Mouse (Mus musculus) neutrophil, adult 59 days (primary cell): ENCODE results near the gene Ropn1. TPM values are rescaled to one million over a fixed set of nuclear protein-coding genes. Genes with fewer than 3 reads are reported as not detected.

Experiments
- total RNA-seq, 2 experiments: library from RNA; stranded (reverse); gene quantifications; 1 replicate in 1 of 2; 2 replicates in 1 of 2; pipeline ENCODE4 v1.2.4; 2023

The Ropn1 gene
- not detected for total RNA-seq

DNA sequence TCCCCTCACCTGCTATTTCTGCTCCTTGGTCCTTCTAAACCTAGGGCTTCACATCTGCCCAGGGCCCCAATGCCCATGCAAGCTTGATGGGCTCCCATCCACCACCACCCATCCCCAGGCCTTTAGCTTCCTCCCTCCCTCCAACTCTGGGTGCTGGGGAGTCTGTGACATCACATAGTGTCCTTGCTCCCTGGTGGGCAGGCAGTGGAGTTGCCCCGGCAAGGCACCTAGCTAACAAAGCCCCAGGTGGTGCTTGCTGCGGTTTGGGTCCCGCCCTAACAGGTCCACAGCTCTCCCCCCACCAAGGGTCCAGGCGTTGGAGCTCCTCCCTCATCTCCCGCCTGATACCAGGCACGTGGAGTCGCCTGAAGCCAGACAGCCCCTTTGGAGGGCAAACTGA, at the start of gene Ropn1:
Gene Ropn1 (plus strand): TSS at position 301 of the 400 bp plus-strand sequence.

DNA sequence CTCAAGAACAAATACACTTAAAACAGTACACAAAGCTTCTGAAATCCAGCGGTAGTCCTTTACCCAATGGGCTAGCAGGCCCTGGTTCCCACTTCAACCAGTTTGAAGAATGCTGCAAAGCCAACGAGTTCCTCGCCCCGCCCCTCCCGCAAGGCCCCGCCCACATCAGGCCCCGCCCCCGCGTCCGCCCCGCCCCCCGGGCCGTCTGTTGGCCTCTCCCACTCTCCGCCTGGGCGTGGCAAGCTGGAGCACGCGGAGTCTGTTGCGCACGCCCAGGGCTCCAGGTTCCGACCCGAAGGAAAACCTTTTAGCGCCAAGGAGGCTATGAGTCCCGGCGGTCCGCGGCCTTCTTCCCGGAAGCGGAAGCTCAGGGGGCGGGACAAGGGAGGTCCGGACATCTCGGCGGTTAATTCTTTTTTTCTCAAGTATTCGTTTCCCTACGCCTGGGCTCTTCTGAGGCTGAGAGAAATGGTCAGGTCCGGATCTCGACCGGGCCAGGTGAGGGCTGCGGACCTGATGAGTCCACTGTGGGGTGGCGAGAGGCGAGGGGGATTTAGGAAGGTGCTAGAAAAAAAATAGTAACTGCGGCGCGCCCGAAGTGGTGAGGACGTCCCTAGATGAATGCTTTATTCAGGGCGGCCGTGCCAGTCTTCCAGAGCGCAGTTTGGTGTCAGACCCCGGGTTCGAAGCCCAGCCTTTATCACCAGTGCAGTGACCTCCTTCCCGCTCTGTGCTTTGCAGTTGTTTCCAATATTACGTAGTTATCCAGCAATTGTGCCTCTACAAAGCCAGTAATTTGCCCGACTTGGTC, 40.8 kb downstream of the Ropn1 start, which contains the start of gene Ccdc14:
Gene Ccdc14 (plus strand): TSS at position 283 of the 811 bp plus-strand sequence.

Other genes starting within 250 kb of the Ropn1 start
- 1 to 10 TPM; 1.7 to 2.2 TPM for gene Kalrn, start 76.4 kb upstream of the Ropn1 start, total RNA-seq
- gene Ccdc14, start 40.7 kb downstream of the Ropn1 start, total RNA-seq = 1 to 10 TPM; 4.2 to 4.3 TPM
- gene Mylk, start 95.3 kb downstream of the Ropn1 start, total RNA-seq = 1 to 10 TPM; 2.4 to 3.5 TPM